Mouse (Mus musculus): ENCODE measurements at regions not wholly inside any gene's neighbourhood (a gene's known extent, or its start where the extent isn't known, plus 50 kb on each side); places are given as distances from the start of the nearest gene placed in this dataset.

- DNase-seq (ENCODE audit: low spot score in 2 of 2) = no peak
Observed at GRCm38 (mm10) chr1:80131354-80131753, 86.9 kb downstream of the Fam124b start.

GRCm38 (mm10) chr1:80123966-80124365, 94.3 kb downstream of the Fam124b start:
- DNase-seq (ENCODE audit: low spot score in 2 of 2) = no peak

- no peak for DNase-seq (ENCODE audit: low spot score in 2 of 2)
Observed at GRCm38 (mm10) chr1:80115913-80116312, 102.4 kb downstream of the Fam124b start.

- DNase-seq (ENCODE audit: low spot score in 2 of 2) = no peak
Observed at GRCm38 (mm10) chr1:80107747-80108476, 110.4 kb downstream of the Fam124b start.

- DNase-seq (ENCODE audit: low spot score in 2 of 2) = peak in 1 of 2 experiments; percentile 49
Observed at GRCm38 (mm10) chr1:80106269-80106668, 112.0 kb downstream of the Fam124b start.

GRCm38 (mm10) chr1:80098266-80098665, 120.0 kb downstream of the Fam124b start:
- DNase-seq (ENCODE audit: low spot score in 2 of 2) = no peak

GRCm38 (mm10) chr1:80091800-80092199, 126.5 kb downstream of the Fam124b start:
- DNase-seq (ENCODE audit: low spot score in 2 of 2) = no peak

- no peak for DNase-seq (ENCODE audit: low spot score in 2 of 2)
Observed at GRCm38 (mm10) chr1:80091350-80091749, 126.9 kb downstream of the Fam124b start.

- no peak for DNase-seq (ENCODE audit: low spot score in 2 of 2)
Observed at GRCm38 (mm10) chr1:80088651-80089050, 129.6 kb downstream of the Fam124b start.

- no peak for DNase-seq (ENCODE audit: low spot score in 2 of 2)
Observed at GRCm38 (mm10) chr1:80076357-80076756, 141.9 kb downstream of the Fam124b start.

GRCm38 (mm10) chr1:80074376-80074775, 143.9 kb downstream of the Fam124b start:
- DNase-seq (ENCODE audit: low spot score in 2 of 2) = no peak

- DNase-seq (ENCODE audit: low spot score in 2 of 2) = peak in 1 of 2 experiments; percentile 9
Observed at GRCm38 (mm10) chr1:80073950-80074349, 144.3 kb downstream of the Fam124b start.

GRCm38 (mm10) chr1:80069141-80069540, 149.1 kb downstream of the Fam124b start:
- DNase-seq (ENCODE audit: low spot score in 2 of 2) = no peak

GRCm38 (mm10) chr1:80062121-80062520, 156.2 kb downstream of the Fam124b start:
- DNase-seq (ENCODE audit: low spot score in 2 of 2) = no peak

GRCm38 (mm10) chr1:80061632-80062031, 156.6 kb downstream of the Fam124b start:
- no peak for DNase-seq (ENCODE audit: low spot score in 2 of 2)

- DNase-seq (ENCODE audit: low spot score in 2 of 2) = no peak
Observed at GRCm38 (mm10) chr1:80045141-80045540, 173.1 kb downstream of the Fam124b start.

- DNase-seq (ENCODE audit: low spot score in 2 of 2) = no peak
Observed at GRCm38 (mm10) chr1:80040409-80040808, 177.9 kb downstream of the Fam124b start.

- no peak for DNase-seq (ENCODE audit: low spot score in 2 of 2)
Observed at GRCm38 (mm10) chr1:80039891-80040290, 178.4 kb downstream of the Fam124b start.

GRCm38 (mm10) chr1:80039161-80039560, 178.2 kb upstream of the Serpine2 start:
- DNase-seq (ENCODE audit: low spot score in 2 of 2) = no peak

- no peak for DNase-seq (ENCODE audit: low spot score in 2 of 2)
Observed at GRCm38 (mm10) chr1:80038059-80038458, 177.1 kb upstream of the Serpine2 start.

GRCm38 (mm10) chr1:80036436-80036835, 175.5 kb upstream of the Serpine2 start:
- no peak for DNase-seq (ENCODE audit: low spot score in 2 of 2)

- DNase-seq (ENCODE audit: low spot score in 2 of 2) = no peak
Observed at GRCm38 (mm10) chr1:80033522-80033921, 172.5 kb upstream of the Serpine2 start.

- DNase-seq (ENCODE audit: low spot score in 2 of 2) = no peak
Observed at GRCm38 (mm10) chr1:80033121-80033520, 172.1 kb upstream of the Serpine2 start.

- DNase-seq (ENCODE audit: low spot score in 2 of 2) = no peak
Observed at GRCm38 (mm10) chr1:80032464-80032863, 171.5 kb upstream of the Serpine2 start.

All from layer of hippocampus, adult 8-10 months (tissue).